Mouse (Mus musculus): ENCODE measurements around the gene Flrt1.

Gene Flrt1

GRCm38 (mm10) chr19:7105544-7105943 is at the start of gene Flrt1:
Gene Flrt1 (minus strand): TSS chr19:7105729.
- DNase-seq (ENCODE audit: low read depth, low spot score), result no peak

- no peak for DNase-seq (ENCODE audit: low read depth, low spot score)
Observed at GRCm38 (mm10) chr19:7155196-7155595, 49.7 kb upstream of the Flrt1 start.

GRCm38 (mm10) chr19:7153232-7153631 is 47.7 kb upstream of the Flrt1 start:
- peak; percentile 71 for DNase-seq (ENCODE audit: low read depth, low spot score)

DNA sequence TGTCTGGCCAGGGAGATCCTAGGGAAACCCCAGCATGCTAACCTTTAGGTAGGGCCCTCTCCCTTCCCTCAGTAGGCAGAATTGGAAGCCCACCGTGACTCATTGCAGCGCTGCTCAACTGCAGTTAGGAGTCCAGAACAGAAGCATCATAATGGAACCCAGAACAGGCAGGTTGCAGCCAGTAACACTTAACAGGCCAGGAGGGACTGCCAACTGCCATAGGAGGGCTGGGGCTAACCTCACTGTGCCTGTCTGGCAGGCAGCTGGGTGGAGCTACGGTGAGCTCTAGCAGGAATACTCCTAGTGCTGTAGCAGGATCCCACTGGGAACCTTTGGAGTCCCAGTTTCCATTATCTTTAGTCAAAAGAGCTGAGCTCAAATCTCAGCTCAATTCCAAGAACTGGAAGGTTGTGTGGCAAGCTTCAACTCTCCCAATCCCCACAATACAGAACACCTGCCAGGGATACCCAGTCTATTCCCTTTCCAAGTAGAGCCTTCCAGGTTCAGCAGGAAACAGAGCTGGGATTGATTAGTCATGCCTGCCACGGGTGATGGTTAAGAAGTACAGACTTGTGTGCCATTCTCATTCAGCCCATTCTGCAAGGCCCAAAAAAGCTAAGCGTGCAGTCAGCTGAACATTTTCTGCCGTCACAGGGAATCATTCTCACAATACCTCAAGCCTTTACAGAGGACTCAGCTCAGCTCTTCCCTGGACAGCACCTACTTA is 46.6 kb upstream of the Flrt1 start:
- DNase-seq (ENCODE audit: low read depth, low spot score), result no peak

DNA sequence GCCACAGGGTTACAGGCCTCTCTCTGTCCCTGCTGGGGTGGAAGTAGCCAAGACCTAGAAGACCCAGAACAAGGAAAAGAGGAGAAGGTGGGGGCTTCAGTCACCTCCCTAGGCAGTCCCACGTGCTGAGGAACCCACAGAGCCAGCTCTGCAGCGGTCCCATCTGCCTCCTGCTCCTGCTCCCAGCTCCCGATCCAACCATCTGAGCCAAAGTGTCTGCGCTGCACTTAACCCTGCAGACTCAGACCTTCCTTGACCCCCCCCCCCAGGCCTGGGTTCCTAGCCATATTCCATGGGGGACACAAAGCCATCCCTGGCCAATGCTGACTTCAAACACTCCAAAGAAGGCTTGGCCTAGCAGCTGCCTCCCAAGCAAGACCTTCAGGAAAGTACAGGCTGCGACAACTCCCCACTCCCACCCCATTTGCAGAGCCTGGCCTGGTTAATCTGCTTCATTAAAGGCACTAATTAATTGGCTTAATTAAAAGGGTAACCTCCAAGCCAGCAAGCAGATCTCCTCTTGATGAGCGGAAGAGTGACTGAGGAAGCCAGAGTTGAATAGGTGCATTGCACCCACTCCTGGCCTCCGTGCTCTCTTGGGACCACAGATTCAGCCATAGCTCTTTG is 45.9 kb upstream of the Flrt1 start:
- no peak for DNase-seq (ENCODE audit: low read depth, low spot score)

- DNase-seq (ENCODE audit: low read depth, low spot score), result no peak
Observed at GRCm38 (mm10) chr19:7149158-7149685, 43.7 kb upstream of the Flrt1 start.

- no peak for DNase-seq (ENCODE audit: low read depth, low spot score)
Observed at GRCm38 (mm10) chr19:7148541-7149085, 43.1 kb upstream of the Flrt1 start.

- no peak for DNase-seq (ENCODE audit: low read depth, low spot score)
Observed at GRCm38 (mm10) chr19:7148096-7148495, 42.6 kb upstream of the Flrt1 start.

DNA sequence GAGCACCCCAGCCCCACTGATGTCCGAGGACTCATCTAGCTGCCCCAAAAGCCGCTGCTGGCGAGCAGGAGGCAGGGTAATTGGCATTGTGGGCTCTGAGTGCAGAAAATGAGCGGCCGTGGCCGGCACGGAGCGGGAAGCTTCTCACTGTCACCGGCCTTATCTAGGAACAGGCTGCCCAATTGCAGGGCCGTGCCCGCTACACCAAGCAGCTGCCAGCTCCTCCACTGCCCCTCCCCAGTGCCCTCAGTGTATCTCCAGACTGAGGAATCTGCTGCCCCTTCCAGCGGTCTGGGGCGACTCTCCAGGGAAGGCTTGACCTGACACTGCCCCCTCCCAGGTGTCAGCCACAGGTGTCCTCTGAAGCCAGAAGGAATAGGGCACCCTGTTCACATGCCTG is 40.8 kb upstream of the Flrt1 start:
- DNase-seq (ENCODE audit: low read depth, low spot score), result no peak

DNA sequence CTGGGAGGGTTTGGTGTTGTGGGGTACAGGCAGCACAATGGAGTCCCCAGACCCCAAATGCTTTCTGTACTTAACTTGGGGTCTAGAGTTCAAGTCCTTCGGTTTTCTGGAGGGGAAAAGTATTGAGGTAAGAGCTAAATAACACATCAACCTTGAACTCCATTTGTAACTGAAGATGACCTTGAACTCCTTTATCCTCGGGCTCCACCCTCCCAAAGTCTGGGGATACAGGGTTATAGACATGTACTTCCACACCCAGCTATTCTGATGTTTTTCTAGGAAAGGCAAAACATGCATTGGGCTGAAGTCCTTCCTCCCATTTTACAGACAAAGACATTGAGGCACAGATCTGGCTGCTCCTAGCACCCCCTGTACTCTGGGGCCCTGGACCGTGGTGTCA is 38.9 kb upstream of the Flrt1 start:
- DNase-seq (ENCODE audit: low read depth, low spot score), result no peak

DNA sequence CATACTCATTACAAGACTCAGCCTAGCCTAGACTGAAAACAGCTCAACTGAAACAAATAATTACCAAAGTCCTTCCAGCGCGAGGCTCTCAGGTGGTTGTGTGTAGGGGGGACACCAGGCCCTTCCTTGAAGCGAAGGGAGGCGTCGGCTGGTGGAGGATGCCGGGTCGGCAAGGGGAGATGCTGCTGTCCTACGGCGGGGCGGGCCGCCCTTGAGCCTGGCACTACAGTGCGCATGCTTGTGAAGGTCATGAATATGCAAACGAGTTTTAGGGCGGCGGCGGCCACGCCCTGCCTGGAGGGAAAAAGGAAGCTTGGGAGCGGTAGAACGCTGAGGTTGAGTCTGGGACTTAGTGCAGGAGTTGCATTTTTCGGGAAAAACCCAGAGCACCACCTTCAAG is 38.3 kb upstream of the Flrt1 start:
- no peak for DNase-seq (ENCODE audit: low read depth, low spot score)

DNA sequence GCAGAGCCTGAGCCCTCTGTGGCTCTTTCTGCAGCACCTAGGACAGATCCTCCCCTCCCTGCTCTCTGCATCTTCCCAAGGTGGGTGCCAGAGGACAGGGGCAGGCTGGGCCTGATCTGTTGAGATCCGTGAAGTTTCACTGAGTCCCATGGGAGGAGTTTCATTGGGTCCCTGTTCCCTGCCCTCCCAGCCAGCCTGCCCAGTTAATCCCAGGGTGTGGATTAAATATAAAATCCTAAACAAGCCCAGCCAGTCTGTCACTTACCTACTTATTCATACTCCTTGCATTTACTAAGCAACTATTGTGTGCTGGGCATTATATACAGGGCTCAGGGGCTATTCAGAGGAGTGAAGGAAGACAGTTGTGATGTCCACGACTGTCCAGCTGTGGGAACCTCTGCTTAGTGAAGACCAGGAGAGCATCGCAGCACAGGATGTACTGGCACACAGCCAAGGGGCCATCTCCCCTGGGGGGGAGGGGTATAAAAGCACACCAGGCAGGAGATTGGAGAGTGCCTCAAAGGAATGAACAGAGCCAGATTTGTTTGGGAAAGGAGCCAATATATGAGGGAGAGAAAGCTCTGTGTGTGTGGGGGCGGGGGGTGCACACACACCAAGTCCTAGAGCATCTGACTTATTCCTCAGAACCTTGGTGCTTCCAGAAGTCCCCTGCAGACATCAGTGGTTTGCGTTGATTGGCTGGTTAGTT is 36.8 kb upstream of the Flrt1 start:
- no peak for DNase-seq (ENCODE audit: low read depth, low spot score)

DNA sequence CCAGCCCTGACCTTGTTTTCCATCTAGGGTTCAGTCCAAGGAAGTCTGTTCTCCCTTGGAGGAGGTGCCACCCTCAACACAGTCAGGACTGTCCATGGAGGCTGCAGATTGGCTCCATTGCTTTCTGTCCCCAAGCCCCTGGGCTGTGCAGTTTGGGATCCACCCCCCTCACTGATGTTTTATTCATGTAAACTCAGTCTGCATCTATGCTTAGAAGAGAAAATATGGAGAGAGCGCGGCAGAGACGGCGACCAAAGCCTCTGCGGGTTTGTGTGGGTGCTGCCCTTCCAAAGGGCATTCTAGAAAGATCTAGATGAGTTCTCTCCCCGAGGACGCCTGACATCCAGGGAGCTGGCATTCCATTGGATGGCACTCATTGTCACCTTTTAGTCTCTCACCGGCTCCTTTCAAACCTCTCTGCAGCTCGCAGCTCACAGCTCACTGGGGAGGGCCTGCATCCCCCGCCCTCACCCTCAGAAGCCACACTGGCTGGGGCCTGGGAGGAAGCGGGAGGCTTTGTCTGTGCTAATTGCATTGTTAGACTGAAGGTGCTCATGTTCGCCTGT is 35.4 kb upstream of the Flrt1 start:
- no peak for DNase-seq (ENCODE audit: low read depth, low spot score)

GRCm38 (mm10) chr19:7140373-7140772 is 34.8 kb upstream of the Flrt1 start:
- DNase-seq (ENCODE audit: low read depth, low spot score), result peak; percentile 22

- no peak for DNase-seq (ENCODE audit: low read depth, low spot score)
Observed at GRCm38 (mm10) chr19:7139321-7139720, 33.8 kb upstream of the Flrt1 start.

DNA sequence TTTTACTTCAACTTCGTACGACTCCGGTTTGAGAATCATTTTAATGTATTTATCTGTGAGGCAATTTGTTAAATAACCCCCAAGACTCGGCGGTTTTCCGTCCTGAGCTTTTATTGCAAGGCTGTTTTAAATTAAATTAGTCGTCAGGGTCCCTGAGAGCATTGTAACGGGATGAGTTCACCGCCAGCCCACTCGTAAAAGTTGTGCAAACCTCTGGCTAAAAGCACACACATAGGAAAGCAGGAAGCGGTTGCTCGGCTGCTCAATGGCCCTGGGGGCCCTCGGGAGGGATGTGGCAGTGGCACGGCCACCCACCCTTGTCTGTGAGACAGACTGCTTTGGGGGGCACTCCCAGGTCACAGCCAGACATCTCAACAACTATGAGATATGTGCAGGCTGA is 32.8 kb upstream of the Flrt1 start:
- no peak for DNase-seq (ENCODE audit: low read depth, low spot score)

GRCm38 (mm10) chr19:7136714-7137498 is 31.4 kb upstream of the Flrt1 start:
- DNase-seq (ENCODE audit: low read depth, low spot score), result no peak

- DNase-seq (ENCODE audit: low read depth, low spot score), result peak; percentile 53
Observed at GRCm38 (mm10) chr19:7136016-7136415, 30.5 kb upstream of the Flrt1 start.

DNA sequence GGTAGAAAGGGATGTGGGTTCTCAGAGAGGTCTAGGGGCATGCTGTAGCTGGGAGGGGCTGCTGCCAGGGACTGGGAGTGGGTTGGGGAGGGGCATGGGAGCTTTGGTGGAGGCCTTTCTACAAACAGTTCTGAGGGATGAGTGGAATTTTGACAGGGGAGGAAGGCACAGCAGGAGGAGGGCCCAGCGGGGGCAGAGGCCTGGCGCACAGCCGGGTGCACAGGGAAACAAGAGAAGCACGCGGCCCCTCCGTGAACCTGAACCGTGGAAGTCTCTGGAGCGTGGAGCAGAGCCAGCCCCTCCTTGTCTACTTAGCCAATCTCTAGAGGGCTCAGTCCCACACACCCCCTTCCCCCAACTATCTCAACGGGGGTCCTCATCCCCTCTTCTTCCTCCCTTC is 30.0 kb upstream of the Flrt1 start:
- peak; percentile 39 for DNase-seq (ENCODE audit: low read depth, low spot score)

DNA sequence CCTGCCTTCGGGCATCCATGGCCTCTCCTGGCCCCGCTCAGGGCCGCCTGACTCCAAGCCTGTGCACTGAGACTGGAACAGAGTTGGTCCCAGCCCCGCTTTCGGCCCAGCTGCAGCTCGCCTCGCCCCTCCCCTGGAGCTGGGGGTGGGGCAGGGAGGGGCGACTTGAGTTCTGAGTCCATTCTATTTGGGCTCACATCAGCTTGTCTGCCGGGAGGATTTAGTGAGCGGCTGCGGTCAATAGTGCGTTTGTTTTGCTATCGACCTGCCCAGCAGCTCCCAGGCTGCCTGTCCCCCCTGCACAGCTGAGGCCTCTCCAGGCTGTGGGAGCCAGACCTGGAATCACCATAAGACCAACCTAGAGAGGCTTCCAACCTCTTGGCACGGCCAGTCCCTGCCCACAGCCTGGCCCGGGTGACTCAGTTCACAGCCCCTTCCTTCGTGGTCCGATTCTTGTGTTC is 29.1 kb upstream of the Flrt1 start:
- DNase-seq (ENCODE audit: low read depth, low spot score), result peak; percentile 76

GRCm38 (mm10) chr19:7133436-7133835 is 27.9 kb upstream of the Flrt1 start:
- DNase-seq (ENCODE audit: low read depth, low spot score), result no peak

Data from skeletal muscle tissue, adult 2 months (tissue).